Mouse (Mus musculus) cerebellum, adult 9-11 months (tissue): ENCODE measurements at regions not wholly inside any gene's neighbourhood (a gene's known extent, or its start where the extent isn't known, plus 50 kb on each side); places are given as distances from the start of the nearest gene placed in this dataset.
A peak's percentile ranks its signal among the peaks of the same experiment; 100 is the strongest.

ENCODE experiments used
- DNase-seq: peaks from one replicate; pipeline ENCODE4 v3.0.0; 2022

DNA sequence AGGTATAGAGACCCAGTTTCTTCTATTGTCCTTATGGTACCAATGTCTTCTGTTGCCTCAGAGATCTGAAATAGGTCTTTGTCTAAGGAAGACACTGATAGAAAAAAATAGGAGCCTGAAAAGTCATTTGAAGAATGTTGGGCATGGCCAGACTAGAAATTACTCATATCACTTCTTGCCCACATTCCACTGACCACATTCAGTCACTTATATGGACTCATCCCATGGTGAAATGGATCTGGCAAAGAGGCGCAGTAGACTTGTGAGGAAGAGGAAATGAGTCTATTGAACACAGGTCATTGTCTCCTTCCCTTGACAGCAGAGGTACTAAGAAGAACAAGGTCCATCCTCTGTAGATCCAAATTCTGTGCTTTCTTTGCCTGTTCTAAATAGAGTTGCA lies 318.9 kb upstream of the A1bg start:
- DNase-seq: no peak

- no peak for DNase-seq
These were observed 317.5 kb upstream of the A1bg start for GRCm38 (mm10) chr15:61240344-61240743.

DNA sequence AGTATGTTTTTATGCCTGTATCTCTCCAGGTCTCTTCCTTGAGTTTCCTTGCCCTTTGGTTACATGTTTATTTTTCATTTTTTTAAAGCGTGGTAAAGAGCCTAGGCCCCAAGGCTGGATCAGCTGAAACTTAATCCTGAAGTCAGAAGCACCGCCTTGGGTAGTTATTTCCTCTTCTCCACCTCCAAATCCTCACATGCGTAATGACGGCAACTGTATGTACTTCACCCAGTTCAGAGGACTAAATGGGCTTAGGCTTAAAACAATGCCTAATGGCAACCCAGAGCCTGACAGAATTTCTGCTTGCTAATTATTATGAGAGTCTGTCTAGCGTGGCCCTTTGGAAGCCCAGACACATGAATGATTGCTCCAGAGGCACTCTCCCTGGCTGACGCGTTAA lies 316.6 kb upstream of the A1bg start:
- no peak for DNase-seq

GRCm38 (mm10) chr15:61238996-61239395 lies 316.2 kb upstream of the A1bg start:
- no peak for DNase-seq

DNA sequence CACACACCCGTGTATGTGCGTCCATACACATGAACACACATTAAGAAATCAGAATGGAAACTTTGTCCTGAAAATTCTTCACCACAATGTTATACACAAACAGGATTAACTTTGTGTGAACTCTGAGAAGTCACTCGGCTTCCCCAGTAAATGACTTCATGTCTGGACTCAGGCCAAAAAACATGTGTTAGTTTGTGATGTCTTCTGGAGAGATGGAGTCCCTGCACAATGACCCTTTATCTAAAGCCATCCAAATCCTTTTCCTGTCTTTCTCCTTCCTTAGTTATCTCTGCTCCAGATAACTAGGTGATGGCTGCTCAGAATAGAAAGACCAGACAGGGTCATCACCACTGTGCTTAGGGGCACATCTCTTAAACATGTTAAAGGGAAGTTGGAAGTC lies 306.8 kb upstream of the A1bg start:
- DNase-seq: no peak

DNA sequence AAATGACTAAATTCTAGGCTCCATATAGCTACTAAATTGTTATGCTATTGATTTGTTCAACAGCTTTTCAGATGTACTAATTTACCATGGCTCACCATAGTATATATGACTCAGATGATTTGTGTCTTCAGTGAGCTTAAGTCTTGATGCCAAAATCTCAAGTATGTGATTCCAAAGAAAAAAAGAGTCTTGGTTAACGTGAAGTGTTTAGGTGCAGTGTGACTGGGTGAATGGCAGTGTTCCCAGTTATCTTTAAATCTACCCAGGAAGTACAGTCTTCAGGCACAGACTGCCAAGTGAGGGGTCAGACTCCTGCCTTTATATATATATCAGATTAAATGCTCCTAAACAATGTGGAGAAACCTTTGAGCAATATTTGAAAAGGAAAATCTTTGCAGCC lies 300.1 kb upstream of the A1bg start:
- no peak for DNase-seq

- no peak for DNase-seq
These were observed 287.3 kb upstream of the A1bg start for GRCm38 (mm10) chr15:61210161-61210560.

- DNase-seq: no peak
These were observed 267.2 kb upstream of the A1bg start for GRCm38 (mm10) chr15:61189981-61190380.

DNA sequence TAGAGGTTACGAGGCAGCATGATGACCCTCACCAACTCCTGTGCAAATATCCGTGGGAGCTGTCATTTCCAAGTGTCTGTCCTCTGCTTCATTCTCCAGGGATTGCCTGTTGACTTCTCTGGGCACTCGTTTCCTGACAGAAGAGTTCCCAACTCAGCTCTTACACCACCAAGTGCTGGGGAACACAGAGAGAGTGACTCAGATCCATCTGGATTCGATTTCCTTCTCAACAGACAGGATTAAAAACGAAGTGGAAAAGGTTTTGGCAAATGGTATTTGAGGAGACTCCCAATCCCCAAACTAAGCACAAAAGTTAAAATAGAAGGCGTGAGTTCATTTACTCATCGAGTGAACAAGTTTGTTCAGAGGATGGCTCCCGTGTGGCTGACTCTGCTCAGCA lies 266.7 kb upstream of the A1bg start:
- DNase-seq: no peak

GRCm38 (mm10) chr15:61184597-61184963 lies 261.8 kb upstream of the A1bg start:
- DNase-seq: no peak

- no peak for DNase-seq
These were observed 261.2 kb upstream of the A1bg start for GRCm38 (mm10) chr15:61183751-61184596.

DNA sequence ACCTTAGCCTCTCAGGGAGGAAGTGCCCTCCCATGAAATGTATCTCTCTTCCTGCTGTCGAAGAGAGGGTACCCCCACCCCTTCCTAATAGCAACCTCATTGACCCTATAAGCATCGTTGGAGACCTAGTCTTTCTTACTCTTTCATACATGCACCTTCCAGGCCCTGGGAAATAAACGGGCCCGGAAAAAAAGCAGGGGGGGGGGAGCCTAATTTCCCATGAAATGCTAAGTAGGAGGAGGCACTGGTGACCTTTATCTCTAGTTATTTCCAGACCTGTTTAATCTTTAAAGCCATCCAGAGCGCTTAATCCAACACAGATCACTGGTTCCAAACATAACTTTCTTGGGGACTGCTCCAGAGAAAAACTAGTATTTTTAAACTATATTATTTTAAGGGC lies 260.5 kb upstream of the A1bg start:
- DNase-seq: no peak

DNA sequence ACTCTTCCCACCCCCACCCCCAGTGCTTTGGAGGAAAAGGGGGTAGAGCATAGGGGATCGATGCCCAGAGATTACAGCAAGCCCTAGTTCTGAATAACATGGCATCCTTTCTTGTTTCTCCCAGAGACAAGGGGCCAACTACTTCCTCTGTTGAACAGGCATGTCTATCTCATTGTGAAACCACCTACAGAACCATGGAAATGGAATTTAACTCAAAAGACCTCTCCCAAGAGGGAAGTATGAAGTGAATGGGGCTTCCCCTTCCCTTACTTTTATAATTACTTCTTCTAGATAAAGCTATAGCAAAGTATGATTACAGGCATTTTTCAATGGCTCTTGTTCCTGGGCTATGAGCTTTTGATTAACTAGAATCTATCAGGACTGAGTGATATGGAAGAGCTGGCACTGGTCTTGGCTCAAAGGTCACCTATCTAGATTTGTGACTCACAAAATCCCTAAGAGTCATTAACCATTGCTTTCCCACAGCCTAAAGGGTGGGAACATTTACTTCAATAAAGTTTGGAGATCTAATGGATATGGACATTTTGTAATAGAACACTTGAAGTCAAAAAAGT lies 246.1 kb upstream of the A1bg start:
- DNase-seq: no peak

DNA sequence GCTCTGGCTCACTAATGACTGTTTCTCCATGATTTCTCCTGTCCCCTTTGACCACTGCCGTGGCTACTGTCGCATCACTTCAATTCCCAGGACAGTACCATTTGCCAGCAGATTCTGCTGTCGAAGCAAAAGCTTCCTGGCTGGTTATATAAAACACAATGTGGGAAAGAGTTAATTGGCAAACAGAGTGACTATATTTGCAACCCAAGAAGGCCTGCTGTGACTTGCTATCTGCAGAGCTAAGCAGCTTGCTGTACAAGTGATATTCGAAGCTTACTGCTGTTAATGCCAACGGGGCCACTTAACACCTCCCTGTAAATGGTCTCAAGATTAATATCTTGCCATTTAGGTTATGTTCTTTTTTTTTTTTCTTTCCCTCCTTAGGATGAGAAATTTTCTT lies 242.2 kb upstream of the A1bg start:
- no peak for DNase-seq

DNA sequence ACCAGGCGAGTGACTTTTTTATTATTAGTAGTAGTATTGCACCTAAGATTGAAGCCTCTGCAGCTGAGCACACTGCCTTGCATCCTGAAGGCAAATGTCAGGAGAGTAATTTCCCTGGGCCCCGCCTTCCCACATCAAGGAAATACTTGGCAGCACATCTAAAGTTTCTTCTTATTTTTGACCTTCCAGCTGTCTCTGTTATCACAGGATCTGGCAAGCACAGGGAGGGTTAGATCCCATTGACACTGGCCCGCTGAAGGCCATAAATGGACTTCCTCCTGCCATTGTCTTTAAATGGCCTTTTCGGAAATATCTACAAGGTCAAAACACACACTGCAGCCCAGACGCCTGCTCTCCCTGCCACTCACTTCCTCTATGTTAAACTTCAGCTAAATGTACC lies 238.6 kb upstream of the A1bg start:
- no peak for DNase-seq

- DNase-seq: no peak
These were observed 237.9 kb upstream of the A1bg start for GRCm38 (mm10) chr15:61160666-61161065.

DNA sequence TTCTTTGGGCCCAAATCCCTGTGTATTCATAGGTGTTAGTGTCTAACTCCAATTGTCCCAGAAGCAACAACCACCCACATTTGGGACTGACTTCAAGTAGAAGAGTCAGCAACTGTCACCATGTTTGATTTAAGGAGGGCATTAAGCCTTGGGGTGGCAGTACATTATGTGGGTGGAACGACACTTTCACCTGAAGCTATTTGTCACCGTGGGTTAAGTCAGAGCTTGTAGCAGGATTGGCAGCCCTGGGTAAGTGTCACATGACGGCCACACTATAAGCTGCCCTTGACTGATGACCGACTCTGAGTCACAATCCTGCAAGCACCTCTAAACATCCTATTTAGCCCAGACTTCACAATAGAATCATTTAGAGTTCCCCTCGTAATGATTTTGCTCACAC lies 236.7 kb upstream of the A1bg start:
- DNase-seq: no peak

GRCm38 (mm10) chr15:61158041-61158545 lies 235.3 kb upstream of the A1bg start:
- peak; percentile 10 for DNase-seq

GRCm38 (mm10) chr15:61157543-61157942 lies 234.7 kb upstream of the A1bg start:
- peak; percentile 64 for DNase-seq

DNA sequence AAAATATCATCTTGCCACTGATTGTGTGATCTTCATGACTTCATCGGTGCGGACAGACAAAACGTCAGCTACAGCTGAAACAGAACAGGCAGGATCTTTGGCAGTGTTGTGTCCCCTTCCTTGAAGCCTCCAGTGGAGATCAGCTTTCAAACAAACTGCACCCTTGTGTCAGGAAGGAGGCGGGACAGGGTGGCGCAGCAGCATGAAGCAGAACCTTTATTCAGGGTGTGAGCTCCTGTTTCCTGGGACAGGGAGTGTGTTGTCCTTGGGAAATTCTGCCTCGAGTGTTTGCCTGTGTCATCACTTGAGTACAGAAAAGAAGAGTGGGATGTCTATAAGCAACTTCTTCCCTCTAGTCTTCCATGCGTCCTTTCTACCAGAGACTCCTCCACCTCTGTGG lies 232.7 kb upstream of the A1bg start:
- no peak for DNase-seq

DNA sequence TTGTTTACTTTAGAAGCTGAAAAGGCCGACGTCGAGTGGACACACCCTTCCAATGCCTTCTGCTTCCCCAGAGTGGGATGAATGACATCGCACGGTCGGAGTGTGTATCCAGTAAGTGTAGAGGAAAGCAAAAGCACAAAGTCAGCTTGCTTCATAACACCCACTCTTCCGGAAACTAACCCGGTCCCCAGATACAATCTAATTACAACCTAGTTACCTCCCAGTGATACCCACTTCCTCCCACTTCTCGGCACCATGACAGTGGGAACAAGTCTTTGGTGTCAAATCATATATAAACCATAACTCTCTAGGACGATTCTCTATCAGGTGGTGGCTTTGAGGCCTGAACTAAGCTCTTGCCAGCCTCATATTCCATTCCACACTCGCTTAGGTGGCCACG lies 231.4 kb upstream of the A1bg start:
- no peak for DNase-seq

GRCm38 (mm10) chr15:61142851-61143250 lies 220.0 kb upstream of the A1bg start:
- no peak for DNase-seq

DNA sequence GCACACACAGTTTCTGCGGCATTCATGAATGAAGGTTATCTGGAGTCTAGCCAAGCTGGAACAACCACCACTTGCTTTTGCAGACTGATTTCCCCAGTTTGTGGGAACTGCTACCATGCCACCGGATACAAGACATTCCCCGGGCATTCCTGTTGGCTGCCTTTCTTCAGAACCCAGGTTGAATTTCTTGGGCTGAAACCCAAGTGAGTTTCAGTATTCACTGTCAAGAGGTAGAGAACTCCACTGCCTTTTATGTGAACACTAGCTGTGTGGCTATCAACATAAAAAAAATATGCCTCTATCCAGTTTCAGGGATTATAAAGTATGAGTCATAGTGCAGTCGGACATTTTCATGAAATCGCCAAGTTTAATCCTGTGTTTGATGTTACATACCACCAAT lies 216.3 kb upstream of the A1bg start:
- DNase-seq: no peak

DNA sequence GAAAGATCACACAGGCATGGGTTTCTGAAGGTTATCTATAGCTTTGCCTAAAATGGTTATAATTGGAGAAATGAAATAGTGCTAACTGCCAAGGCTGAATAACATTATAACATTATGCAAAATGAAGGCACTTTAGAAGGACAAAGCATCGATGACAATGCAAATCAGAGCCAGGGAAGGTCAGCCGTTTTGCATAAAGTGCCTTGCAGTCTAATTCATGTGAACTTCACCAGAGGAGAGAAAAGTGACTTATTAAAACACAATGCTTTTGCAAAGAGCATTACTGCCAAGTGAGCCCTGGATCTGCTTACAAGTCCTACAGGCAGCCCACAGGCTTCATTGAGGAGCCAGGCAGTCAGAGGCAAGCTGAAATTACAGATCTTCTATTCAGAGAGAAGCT lies 214.0 kb upstream of the A1bg start:
- DNase-seq: no peak

DNA sequence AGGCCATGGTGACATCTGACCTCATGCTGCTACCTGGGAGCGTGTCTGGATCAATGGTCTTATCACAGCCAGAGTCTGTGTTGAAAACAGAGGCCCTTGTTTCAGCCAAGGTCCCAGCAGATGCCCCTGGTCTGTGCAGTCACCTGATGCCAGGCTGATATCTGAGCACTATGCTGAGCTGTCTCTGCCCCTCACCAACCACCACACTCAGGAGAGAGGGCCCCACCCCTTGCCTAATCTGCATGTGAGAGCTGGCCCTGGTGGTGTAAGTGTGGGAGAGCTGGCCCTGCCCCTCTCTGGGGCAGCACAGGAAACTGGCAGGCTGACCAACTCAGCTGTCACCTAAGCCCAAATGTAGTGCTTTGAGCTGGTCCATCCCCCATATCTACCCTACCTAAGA lies 210.5 kb upstream of the A1bg start:
- DNase-seq: no peak
